Mouse (Mus musculus) stomach, embryonic 14.5 days (tissue): ENCODE measurements around the gene Stk38. TPM values are rescaled to one million over a fixed set of nuclear protein-coding genes. Genes with fewer than 3 reads are reported as not detected.

ENCODE experiments used
- ATAC-seq: fragments of 200-750 bp; cut with Nextera tagmentation; 2 replicates; pipeline ENCODE4 v1.8.0; 2017; ENCODE audit warnings: low read depth, moderate TSS enrichment; ENCODE audit not compliant: insufficient number of reproducible peaks, insufficient read depth, low FRiP score
- H3K27ac ChIP-seq: fragments of 300-500 bp; sonication (generic); 2 replicates; pipeline ENCODE4 v1.5.1; 2014; ENCODE audit warnings: mild to moderate bottlenecking, low read length, moderate library complexity, mixed read lengths
- H3K27me3 ChIP-seq: fragments of 300-500 bp; sonication (generic); 2 replicates; pipeline ENCODE4 v1.6.1; 2014; ENCODE audit warnings: low read length, control low read depth, mixed read lengths; ENCODE audit not compliant: control insufficient read depth, insufficient read depth
- H3K36me3 ChIP-seq: fragments of 300-500 bp; sonication (generic); 2 replicates; pipeline ENCODE4 v1.6.1; 2014; ENCODE audit warnings: mild to moderate bottlenecking, control low read depth, low read length, moderate library complexity, mixed read lengths; ENCODE audit not compliant: control insufficient read depth, insufficient read depth
- H3K4me1 ChIP-seq: fragments of 300-500 bp; sonication (generic); 2 replicates; pipeline ENCODE4 v1.6.1; 2014; ENCODE audit warnings: low read length, control low read depth, mixed read lengths; ENCODE audit not compliant: control insufficient read depth, insufficient read depth
- H3K4me2 ChIP-seq: fragments of 300-500 bp; sonication (generic); replicated peaks from 2 replicates; pipeline ENCODE4 v1.6.1; 2014; ENCODE audit warnings: low read depth, low read length, control low read depth
- H3K4me3 ChIP-seq: fragments of 300-500 bp; sonication (generic); 2 replicates; pipeline ENCODE4 v1.5.1; 2014; ENCODE audit warnings: low read depth, low read length, control low read depth
- H3K9ac ChIP-seq: fragments of 300-500 bp; sonication (generic); replicated peaks from 2 replicates; pipeline ENCODE4 v1.6.1; 2014; ENCODE audit warnings: low read depth, mild to moderate bottlenecking, control low read depth, low read length, moderate library complexity, mixed read lengths
- H3K9me3 ChIP-seq: fragments of 300-500 bp; sonication (generic); 2 replicates; pipeline ENCODE4 v1.6.1; 2016; ENCODE audit warnings: low read depth, low read length, control low read depth; ENCODE audit not compliant: control insufficient read depth
- WGBS: fragments of 180-500 bp; shearing (Covaris S2); extraction: QIAGEN DNeasy Blood & Tissue Kit; methylation state at CpG from one replicate; pipeline ENCODE4 v1.1.7; 2014; 5-methylcytosine and 5-hydroxymethylcytosine counted together
- polyA plus RNA-seq: library from polyadenylated mRNA; unstranded; fragments of >200 nt; fragmentation: Nextera tagmentation; extraction: Ambion mirVana; gene quantifications from 2 replicates; pipeline ENCODE4 v1.2.1, GENCODE M21; 2014

Gene Stk38
- 110 and 121 TPM in 2 replicates for polyA plus RNA-seq

GRCm38 (mm10) chr17:29007641-29008325 lies at the start of gene Stk38:
Stk38 (minus strand) TSS chr17:29007995.
- WGBS: under 1% methylated on average over 65 of the region's 65 CpGs
- Histone ChIP-seq H3K9me3 (no peaks in the 10 kb centered on the region), H3K4me3 (peak within 1 kb of the TSS; percentile 82), H3K4me1 (no peaks in the 10 kb centered on the region; the same call in 1 of the 2 replicates), H3K4me2 (peak within 1 kb of the TSS; percentile 80), H3K36me3 (no peaks in the 10 kb centered on the region), H3K27ac (peak within 1 kb of the TSS; percentile 89), H3K27me3 (no peaks in the 10 kb centered on the region), H3K9ac (peak within 1 kb of the TSS; percentile 93)
- ATAC-seq: peak; percentile 92

- Histone ChIP-seq H3K9me3 (no peaks in the 10 kb centered on the region), H3K27me3 (no peaks in the 10 kb centered on the region), H3K4me1 (peaks cover 21% of the 10 kb centered on the region), H3K4me2 (no peak overlapping the region), H3K9ac (no peak overlapping the region), H3K36me3 (no peaks in the 10 kb centered on the region), H3K4me3 (no peak overlapping the region), H3K27ac (no peak overlapping the region)
- no peak for ATAC-seq
- 68% methylated on average over 11 of the region's 11 CpGs for WGBS
These were observed 49.6 kb upstream of the Stk38 start for GRCm38 (mm10) chr17:29057361-29057890.

- ATAC-seq: no peak
- Histone ChIP-seq H3K9me3 (no peaks in the 10 kb centered on the region), H3K4me1 (peaks cover 18% of the 10 kb centered on the region), H3K9ac (no peak overlapping the region), H3K36me3 (no peaks in the 10 kb centered on the region), H3K27ac (no peak overlapping the region), H3K27me3 (no peaks in the 10 kb centered on the region), H3K4me3 (no peak overlapping the region), H3K4me2 (no peak overlapping the region)
- 6% methylated on average over 8 of the region's 8 CpGs for WGBS
These were observed 48.9 kb upstream of the Stk38 start for GRCm38 (mm10) chr17:29056699-29057151.

GRCm38 (mm10) chr17:29056207-29056606 lies 48.4 kb upstream of the Stk38 start:
- H3K27ac ChIP-seq: no peak overlapping the region; the same call in 1 of the 2 replicates
- no peaks in the 10 kb centered on the region for H3K27me3 ChIP-seq
- no peak overlapping the region for H3K4me3 ChIP-seq
- H3K4me1 ChIP-seq: peaks cover 18% of the 10 kb centered on the region
- no peak overlapping the region for H3K9ac ChIP-seq
- H3K9me3 ChIP-seq: no peaks in the 10 kb centered on the region
- WGBS: 14% methylated on average over 7 of the region's 7 CpGs
- H3K4me2 ChIP-seq: no peak overlapping the region
- no peak for ATAC-seq
- no peaks in the 10 kb centered on the region for H3K36me3 ChIP-seq

- 59% methylated on average over 5 of the region's 5 CpGs for WGBS
- H3K9me3 ChIP-seq: no peaks in the 10 kb centered on the region
- H3K4me3 ChIP-seq: no peak overlapping the region
- no peak overlapping the region for H3K4me2 ChIP-seq
- no peak for ATAC-seq
- H3K9ac ChIP-seq: no peak overlapping the region
- H3K36me3 ChIP-seq: no peaks in the 10 kb centered on the region
- H3K4me1 ChIP-seq: peaks cover 21% of the 10 kb centered on the region
- no peaks in the 10 kb centered on the region for H3K27me3 ChIP-seq
- H3K27ac ChIP-seq: no peak overlapping the region
These were observed 47.8 kb upstream of the Stk38 start for GRCm38 (mm10) chr17:29055586-29055985.

GRCm38 (mm10) chr17:29054429-29054828 lies 46.6 kb upstream of the Stk38 start:
- H3K4me1 ChIP-seq: peaks cover 28% of the 10 kb centered on the region
- no peaks in the 10 kb centered on the region for H3K36me3 ChIP-seq
- H3K4me2 ChIP-seq: no peak overlapping the region
- 74% methylated on average over 6 of the region's 6 CpGs for WGBS
- H3K9me3 ChIP-seq: no peaks in the 10 kb centered on the region
- ATAC-seq: no peak
- no peak overlapping the region for H3K9ac ChIP-seq
- H3K4me3 ChIP-seq: no peak overlapping the region
- no peak overlapping the region for H3K27ac ChIP-seq
- no peaks in the 10 kb centered on the region for H3K27me3 ChIP-seq

GRCm38 (mm10) chr17:29053841-29054240 lies 46.0 kb upstream of the Stk38 start:
- Histone ChIP-seq H3K27ac (peak overlapping the region; percentile 67; the same call in 1 of the 2 replicates), H3K4me3 (no peak overlapping the region), H3K9ac (no peak overlapping the region), H3K4me1 (peaks cover 28% of the 10 kb centered on the region), H3K4me2 (no peak overlapping the region), H3K36me3 (no peaks in the 10 kb centered on the region), H3K27me3 (no peaks in the 10 kb centered on the region), H3K9me3 (no peaks in the 10 kb centered on the region)
- WGBS: 43% methylated on average over 7 of the region's 7 CpGs
- ATAC-seq: 0 out of 2 replicates have a peak, but pooled peaks have one; percentile 7

GRCm38 (mm10) chr17:29053067-29053466 lies 45.3 kb upstream of the Stk38 start:
- Histone ChIP-seq H3K9ac (no peak overlapping the region), H3K4me1 (peaks cover 27% of the 10 kb centered on the region), H3K27me3 (no peaks in the 10 kb centered on the region), H3K4me2 (no peak overlapping the region), H3K36me3 (no peaks in the 10 kb centered on the region), H3K9me3 (no peaks in the 10 kb centered on the region), H3K4me3 (no peak overlapping the region), H3K27ac (no peak overlapping the region)
- no peak for ATAC-seq
- WGBS: 74% methylated on average over 6 of the region's 6 CpGs
